Mouse (Mus musculus) midbrain, embryonic 13.5 days (tissue): ENCODE data around the gene Fzr1. TPM values are rescaled to one million over a fixed set of nuclear protein-coding genes. Genes with fewer than 3 reads are reported as not detected.
A peak's percentile ranks its signal among the peaks of the same experiment; 100 is the strongest.

Experiments used
- ATAC-seq: fragments of 200-750 bp; cut with Nextera tagmentation; 2 replicates; pipeline ENCODE4 v1.8.0; 2017; ENCODE audit warnings: mild to moderate bottlenecking, moderate TSS enrichment, moderate library complexity
- H3K27ac ChIP-seq: fragments of 300-500 bp; sonication (generic); 2 replicates; pipeline ENCODE4 v1.5.1; 2015; ENCODE audit warnings: inconsistent platforms, mild to moderate bottlenecking, moderate library complexity
- H3K27me3 ChIP-seq: fragments of 300-500 bp; sonication (generic); 2 replicates; pipeline ENCODE4 v1.6.1; 2015; ENCODE audit warnings: mild to moderate bottlenecking, inconsistent platforms
- H3K36me3 ChIP-seq: fragments of 300-500 bp; sonication (generic); 2 replicates; pipeline ENCODE4 v1.6.1; 2015; ENCODE audit warnings: mild to moderate bottlenecking, inconsistent platforms
- H3K4me1 ChIP-seq: fragments of 300-500 bp; sonication (generic); replicated peaks from 2 replicates; pipeline ENCODE4 v1.6.1; 2015; ENCODE audit warnings: inconsistent platforms
- H3K4me2 ChIP-seq: fragments of 300-500 bp; sonication (generic); replicated peaks from 2 replicates; pipeline ENCODE4 v1.6.1; 2015; ENCODE audit warnings: moderate library complexity, mild to moderate bottlenecking, inconsistent platforms
- H3K4me3 ChIP-seq: fragments of 300-500 bp; sonication (generic); replicated peaks from 2 replicates; pipeline ENCODE4 v1.5.1; 2015; ENCODE audit warnings: mild to moderate bottlenecking, inconsistent platforms
- H3K9ac ChIP-seq: fragments of 300-500 bp; sonication (generic); replicated peaks from 2 replicates; pipeline ENCODE4 v1.6.1; 2015; ENCODE audit warnings: mild to moderate bottlenecking, inconsistent platforms
- H3K9me3 ChIP-seq: fragments of 300-500 bp; sonication (generic); 2 replicates; pipeline ENCODE4 v1.6.1; 2016; ENCODE audit warnings: mild to moderate bottlenecking, inconsistent platforms
- WGBS: fragments of 180-500 bp; shearing (Covaris S2); methylation state at CpG from one replicate; pipeline ENCODE4 v1.1.7; 2015; 5-methylcytosine and 5-hydroxymethylcytosine counted together
- polyA plus RNA-seq: library from polyadenylated mRNA; unstranded; fragments of >200 nt; fragmentation: Nextera tagmentation; extraction: Ambion mirVana; gene quantifications from 2 replicates; pipeline ENCODE4 v1.2.1, GENCODE M21; 2015

The Fzr1 gene
- polyA plus RNA-seq, 1 experiment from 2014 or later = 133 TPM

DNA sequence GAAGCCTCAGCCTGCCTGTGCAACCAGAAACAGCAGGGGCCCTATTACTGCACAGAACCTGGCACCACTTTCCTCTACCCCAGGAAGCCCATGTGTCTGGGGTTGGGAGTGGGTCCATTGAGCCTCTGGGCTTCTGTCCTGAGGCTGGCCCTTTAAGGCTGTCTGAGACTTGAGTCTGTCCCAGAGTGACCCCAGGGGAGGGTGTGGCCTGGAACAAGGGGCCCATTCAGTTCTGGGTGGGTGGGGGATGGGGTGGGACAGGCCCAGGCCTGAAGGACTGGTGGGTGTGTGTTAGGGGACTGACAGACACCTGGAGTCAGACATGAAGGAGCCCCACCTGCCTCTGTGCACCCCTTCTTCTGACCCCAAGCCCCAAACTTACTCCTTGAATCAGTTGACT is 36.4 kb upstream of the Fzr1 start:
- H3K9ac ChIP-seq = no peak overlapping the region
- H3K27me3 ChIP-seq = peaks cover 5% of the 10 kb centered on the region; the same call in 1 of the 2 replicates
- H3K36me3 ChIP-seq = peaks cover 4% of the 10 kb centered on the region; the same call in 1 of the 2 replicates
- H3K4me3 ChIP-seq = no peak overlapping the region
- no peak for ATAC-seq
- no peak overlapping the region for H3K4me2 ChIP-seq
- H3K4me1 ChIP-seq = peaks cover 84% of the 10 kb centered on the region
- H3K9me3 ChIP-seq = no peaks in the 10 kb centered on the region
- H3K27ac ChIP-seq = no peak overlapping the region

DNA sequence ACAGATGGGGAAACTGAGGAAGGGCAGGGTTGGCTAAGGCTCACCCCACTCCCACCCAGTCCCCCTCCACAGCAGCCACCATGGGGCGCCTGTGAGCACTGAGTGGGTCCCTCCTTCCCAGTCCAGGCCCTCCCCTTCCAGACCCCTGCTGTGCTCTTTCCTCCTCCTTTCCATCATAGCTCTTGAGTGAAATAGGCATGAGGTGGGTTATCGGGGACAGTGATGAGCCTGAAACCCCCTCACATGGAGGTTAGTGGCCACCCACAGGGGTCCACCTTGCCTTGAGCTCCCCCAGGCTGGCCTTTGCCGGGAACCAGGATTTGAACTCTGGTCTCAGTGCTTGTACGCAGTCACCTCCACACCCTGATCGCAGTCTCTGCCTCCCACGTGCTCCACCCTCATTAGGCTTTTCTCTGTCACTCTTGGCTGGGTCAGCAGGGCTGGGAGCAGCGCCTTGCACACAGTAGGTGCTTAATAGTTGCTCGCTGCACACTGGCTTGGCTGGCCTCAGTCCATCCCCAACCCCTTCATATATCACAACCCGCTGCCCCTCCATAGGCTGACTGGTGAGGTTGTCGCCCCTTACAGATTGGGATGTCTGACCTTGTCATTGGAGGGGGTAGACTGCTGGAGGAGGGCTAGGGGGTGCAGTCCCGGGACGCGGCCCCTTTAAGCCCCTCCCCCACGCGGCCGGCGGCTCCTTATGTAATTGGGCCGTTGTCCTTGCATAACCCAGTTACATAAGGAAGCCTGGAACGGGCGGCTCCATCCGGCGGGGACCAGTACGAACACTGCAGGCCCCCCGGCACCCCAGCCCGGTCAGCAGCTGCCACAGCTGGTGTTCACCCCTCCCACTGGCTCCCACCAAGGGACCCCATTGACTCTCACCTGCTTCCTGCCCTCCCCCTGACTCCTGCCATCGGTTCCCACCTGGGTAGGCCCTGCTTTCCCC is 35.3 kb upstream of the Fzr1 start:
- Histone ChIP-seq H3K9me3 (no peaks in the 10 kb centered on the region), H3K27ac (no peak overlapping the region), H3K4me1 (peaks cover 90% of the 10 kb centered on the region), H3K4me3 (no peak overlapping the region), H3K9ac (peak overlapping the region; percentile 49; the same call in 1 of the 2 replicates), H3K27me3 (peaks cover 12% of the 10 kb centered on the region), H3K36me3 (no peaks in the 10 kb centered on the region), H3K4me2 (peak overlapping the region; percentile 32)
- WGBS = 27% methylated on average over 26 of the region's 26 CpGs
- no peak for ATAC-seq

DNA sequence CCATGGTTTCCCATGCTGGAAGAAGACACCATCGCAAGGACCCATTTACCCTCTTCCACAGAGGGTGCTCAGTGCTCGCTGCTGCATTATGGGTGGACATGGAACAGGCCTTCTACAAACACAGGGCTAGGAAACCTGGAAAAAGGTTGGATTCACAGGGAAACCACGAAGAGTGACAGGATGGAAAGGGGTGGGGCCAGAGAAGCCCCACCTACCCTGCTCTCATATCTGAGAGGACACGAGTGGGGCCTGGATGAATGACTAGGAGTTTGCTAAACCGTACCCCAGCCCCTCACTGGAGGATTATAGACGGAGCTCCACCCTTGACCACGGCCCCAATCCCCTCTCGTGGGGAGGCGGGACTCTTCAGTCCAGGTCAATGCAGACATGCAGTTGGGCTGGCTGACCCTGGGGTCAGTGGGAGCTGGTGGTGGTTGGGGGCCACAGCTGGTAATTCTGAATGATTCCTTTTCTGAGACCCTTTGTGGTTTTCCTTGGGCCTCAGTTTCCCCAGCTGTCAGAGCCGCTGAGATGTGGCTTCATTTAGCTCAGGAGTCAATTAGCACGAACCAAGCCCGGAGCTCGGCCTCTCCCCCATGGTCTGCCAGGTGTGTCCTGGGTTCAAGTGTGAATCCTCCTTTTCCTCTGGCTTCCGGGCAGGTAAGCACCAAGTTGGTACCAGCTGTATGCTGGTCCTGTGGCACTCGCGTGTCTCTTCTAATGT is 34.4 kb upstream of the Fzr1 start:
- Histone ChIP-seq H3K27ac (peak overlapping the region; percentile 67), H3K27me3 (peaks cover 18% of the 10 kb centered on the region), H3K9ac (0 out of 2 replicates have a peak overlapping the region, but pooled peaks have one; percentile 7), H3K36me3 (peaks cover 7% of the 10 kb centered on the region; the same call in 1 of the 2 replicates), H3K4me1 (peaks cover 89% of the 10 kb centered on the region), H3K4me3 (no peak overlapping the region), H3K4me2 (no peak overlapping the region), H3K9me3 (no peaks in the 10 kb centered on the region)
- no peak for ATAC-seq
- 76% methylated on average over 16 of the region's 16 CpGs for WGBS

DNA sequence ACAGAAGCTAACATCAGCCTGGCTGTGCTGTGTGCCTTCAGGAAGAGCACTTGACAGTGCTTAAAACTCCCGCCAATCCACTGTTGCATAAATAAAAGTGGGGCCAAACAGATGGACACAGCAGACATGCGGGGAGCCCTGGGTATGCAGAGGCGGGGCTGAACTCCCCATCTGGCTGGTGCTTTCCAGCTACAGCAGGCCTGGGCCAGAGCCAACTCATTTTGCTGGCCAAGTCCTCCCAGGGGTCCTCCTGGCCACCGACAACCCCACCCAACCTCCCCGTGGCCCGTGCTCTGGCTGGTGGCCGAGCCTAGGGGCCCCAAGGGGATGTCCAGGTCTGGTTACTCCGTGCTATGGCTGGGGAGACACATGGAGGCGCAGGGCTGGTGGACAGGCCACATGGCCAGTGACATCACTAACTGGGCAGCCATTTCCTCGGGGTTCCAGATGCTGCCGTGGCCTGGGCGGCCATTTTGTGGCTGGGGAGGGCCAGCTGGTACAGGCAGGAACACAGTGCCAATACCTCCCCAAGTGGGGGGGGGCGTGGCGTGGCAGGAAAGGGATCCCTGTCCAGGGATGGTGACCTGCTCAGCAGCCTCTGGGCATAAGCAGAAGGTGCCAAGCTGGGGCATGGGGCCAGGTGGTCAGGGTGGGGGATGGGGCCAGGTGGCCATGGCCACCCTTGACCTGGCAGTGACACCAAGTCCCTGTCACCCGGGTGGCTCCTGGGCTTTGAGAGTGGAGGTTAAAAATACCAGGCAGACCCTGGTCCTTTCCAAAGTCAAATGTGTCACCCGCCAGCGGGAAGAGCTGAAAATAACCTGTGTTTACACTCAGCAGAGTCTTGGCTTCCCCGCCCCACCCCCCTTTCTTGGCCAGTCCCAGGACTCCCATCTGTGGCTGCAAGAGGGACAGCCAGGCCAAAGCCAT is 33.4 kb upstream of the Fzr1 start:
- H3K36me3 ChIP-seq = peaks cover 17% of the 10 kb centered on the region; the same call in 1 of the 2 replicates
- H3K27me3 ChIP-seq = peaks cover 25% of the 10 kb centered on the region
- WGBS = 68% methylated on average over 18 of the region's 18 CpGs
- H3K4me1 ChIP-seq = peaks cover 89% of the 10 kb centered on the region
- H3K9me3 ChIP-seq = no peaks in the 10 kb centered on the region
- 0 out of 2 replicates have a peak overlapping the region, but pooled peaks have one; percentile 7 for H3K9ac ChIP-seq
- H3K4me2 ChIP-seq = no peak overlapping the region
- peak overlapping the region; percentile 67 for H3K27ac ChIP-seq
- ATAC-seq = no peak; the same call in 1 of the 2 replicates
- no peak overlapping the region for H3K4me3 ChIP-seq

DNA sequence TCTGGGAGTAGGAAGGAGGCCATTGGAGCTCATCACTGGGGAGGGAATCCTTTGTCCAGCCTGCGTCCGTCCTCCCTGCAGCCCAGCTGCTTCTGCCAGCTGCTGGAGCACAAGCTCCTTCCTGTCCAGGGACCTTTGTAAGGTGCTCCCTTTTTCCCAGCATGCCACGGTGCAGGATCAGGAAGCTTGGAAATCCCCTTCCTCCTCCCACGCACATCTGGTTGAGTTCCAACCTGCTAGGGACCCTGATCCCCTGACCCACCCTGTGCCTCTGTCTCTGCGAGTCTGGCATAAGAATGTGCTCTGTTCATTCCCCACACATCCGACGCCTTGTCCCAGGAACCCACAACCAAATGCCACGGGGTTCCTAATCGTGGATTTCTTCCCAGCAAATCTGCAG is 32.7 kb upstream of the Fzr1 start:
- Histone ChIP-seq H3K9ac (no peak overlapping the region), H3K36me3 (peaks cover 24% of the 10 kb centered on the region), H3K4me2 (no peak overlapping the region), H3K27me3 (peaks cover 31% of the 10 kb centered on the region), H3K9me3 (no peaks in the 10 kb centered on the region), H3K4me1 (peaks cover 91% of the 10 kb centered on the region), H3K27ac (peak overlapping the region; percentile 67; the same call in 1 of the 2 replicates), H3K4me3 (no peak overlapping the region)
- ATAC-seq = no peak
- WGBS = 80% methylated on average over 9 of the region's 9 CpGs

DNA sequence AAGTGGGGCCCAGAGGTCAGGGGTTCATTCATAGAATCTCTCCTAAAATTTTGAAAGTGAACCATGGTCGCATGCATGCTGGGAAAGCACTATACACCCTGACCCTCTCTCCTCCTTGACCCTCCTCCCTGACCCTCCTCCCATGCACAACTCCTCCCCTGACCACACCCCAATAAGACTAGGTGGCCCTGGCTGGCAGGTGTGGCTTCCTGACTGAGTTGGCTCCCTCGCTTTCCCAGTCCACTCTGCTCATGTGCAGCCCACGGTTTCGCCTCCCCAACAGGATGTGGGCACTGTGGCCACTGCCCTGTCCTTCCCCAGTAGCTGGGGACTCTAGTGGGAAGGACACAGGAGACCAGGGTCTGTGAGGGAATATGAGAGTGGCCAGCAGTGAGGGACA is 32.0 kb upstream of the Fzr1 start:
- Histone ChIP-seq H3K4me3 (no peak overlapping the region), H3K9ac (no peak overlapping the region), H3K36me3 (peaks cover 30% of the 10 kb centered on the region), H3K9me3 (no peaks in the 10 kb centered on the region), H3K4me2 (no peak overlapping the region), H3K27me3 (peaks cover 37% of the 10 kb centered on the region), H3K27ac (no peak overlapping the region), H3K4me1 (peaks cover 93% of the 10 kb centered on the region)
- ATAC-seq = no peak
- WGBS = 72% methylated on average over 4 of the region's 4 CpGs

DNA sequence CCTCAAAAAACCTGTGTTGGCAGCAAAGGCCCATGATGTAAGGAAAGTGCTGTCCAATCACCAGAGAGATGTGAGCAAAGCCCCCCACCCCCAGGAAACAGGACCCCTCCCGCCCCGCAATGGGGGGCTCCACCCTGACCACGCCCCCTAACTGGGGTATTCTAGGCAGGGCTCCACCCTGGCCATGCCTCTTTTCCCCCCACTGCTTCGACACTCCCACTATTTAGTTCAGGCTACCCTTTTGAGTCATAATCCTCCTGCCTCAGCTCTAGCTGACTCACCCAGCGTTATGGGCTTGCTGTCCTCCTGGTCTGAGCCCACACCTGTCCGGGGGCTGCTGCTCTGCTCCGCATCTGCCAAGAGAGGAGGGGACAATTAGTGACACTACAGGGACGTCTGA is 31.0 kb upstream of the Fzr1 start:
- Histone ChIP-seq H3K27me3 (peaks cover 43% of the 10 kb centered on the region), H3K4me1 (peaks cover 82% of the 10 kb centered on the region), H3K36me3 (peaks cover 38% of the 10 kb centered on the region), H3K9ac (no peak overlapping the region), H3K4me2 (0 out of 2 replicates have a peak overlapping the region, but pooled peaks have one; percentile 9), H3K27ac (no peak overlapping the region; the same call in 1 of the 2 replicates), H3K4me3 (no peak overlapping the region), H3K9me3 (no peaks in the 10 kb centered on the region)
- 17% methylated on average over 8 of the region's 8 CpGs for WGBS
- no peak for ATAC-seq

DNA sequence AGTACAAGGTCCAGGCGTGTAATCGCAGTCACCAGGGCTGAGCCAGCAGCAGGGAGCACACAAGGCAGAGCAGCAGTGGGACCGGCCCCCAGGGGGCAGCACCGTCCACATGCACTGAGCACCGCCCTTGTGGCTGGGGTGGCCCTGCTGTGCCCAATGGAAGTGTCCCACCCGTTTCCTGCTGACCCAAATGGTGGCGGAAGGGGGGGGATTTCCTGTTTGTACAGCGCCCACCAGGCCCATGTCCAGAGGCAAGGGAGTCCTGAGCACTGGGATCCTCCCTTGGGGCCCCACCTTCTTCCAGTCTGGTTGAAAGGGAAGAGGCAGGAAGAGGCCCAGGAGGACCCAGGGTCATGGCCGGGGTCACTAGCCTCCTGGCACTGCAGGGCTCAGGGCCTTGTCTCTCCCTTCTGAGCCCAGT is 30.6 kb upstream of the Fzr1 start:
- Histone ChIP-seq H3K9ac (no peak overlapping the region), H3K27ac (no peak overlapping the region), H3K4me2 (no peak overlapping the region), H3K36me3 (peaks cover 42% of the 10 kb centered on the region), H3K27me3 (peaks cover 46% of the 10 kb centered on the region), H3K9me3 (no peaks in the 10 kb centered on the region), H3K4me1 (peaks cover 78% of the 10 kb centered on the region), H3K4me3 (no peak overlapping the region)
- 21% methylated on average over 9 of the region's 9 CpGs for WGBS
- ATAC-seq = peak; percentile 34; the same call in 1 of the 2 replicates

DNA sequence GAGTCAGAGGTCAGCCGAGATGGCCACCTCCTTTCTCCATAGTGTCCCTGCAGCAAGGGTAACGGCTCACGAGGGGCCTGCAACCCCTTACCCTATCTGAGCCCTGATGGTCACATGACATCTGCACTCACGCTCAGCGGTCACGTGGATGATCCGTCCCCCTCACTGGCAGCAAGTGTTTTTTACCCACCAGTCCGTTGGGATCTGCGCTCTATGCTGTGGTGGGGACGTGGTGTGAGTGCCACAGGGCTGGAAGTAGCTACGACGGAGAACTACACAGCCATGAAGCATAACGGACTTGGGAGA is 30.1 kb upstream of the Fzr1 start:
- Histone ChIP-seq H3K27me3 (peaks cover 48% of the 10 kb centered on the region), H3K9me3 (no peaks in the 10 kb centered on the region), H3K9ac (0 out of 2 replicates have a peak overlapping the region, but pooled peaks have one; percentile 6), H3K36me3 (peaks cover 44% of the 10 kb centered on the region), H3K4me2 (no peak overlapping the region), H3K4me3 (no peak overlapping the region), H3K27ac (no peak overlapping the region), H3K4me1 (peaks cover 77% of the 10 kb centered on the region)
- 48% methylated on average over 13 of the region's 13 CpGs for WGBS
- no peak for ATAC-seq

DNA sequence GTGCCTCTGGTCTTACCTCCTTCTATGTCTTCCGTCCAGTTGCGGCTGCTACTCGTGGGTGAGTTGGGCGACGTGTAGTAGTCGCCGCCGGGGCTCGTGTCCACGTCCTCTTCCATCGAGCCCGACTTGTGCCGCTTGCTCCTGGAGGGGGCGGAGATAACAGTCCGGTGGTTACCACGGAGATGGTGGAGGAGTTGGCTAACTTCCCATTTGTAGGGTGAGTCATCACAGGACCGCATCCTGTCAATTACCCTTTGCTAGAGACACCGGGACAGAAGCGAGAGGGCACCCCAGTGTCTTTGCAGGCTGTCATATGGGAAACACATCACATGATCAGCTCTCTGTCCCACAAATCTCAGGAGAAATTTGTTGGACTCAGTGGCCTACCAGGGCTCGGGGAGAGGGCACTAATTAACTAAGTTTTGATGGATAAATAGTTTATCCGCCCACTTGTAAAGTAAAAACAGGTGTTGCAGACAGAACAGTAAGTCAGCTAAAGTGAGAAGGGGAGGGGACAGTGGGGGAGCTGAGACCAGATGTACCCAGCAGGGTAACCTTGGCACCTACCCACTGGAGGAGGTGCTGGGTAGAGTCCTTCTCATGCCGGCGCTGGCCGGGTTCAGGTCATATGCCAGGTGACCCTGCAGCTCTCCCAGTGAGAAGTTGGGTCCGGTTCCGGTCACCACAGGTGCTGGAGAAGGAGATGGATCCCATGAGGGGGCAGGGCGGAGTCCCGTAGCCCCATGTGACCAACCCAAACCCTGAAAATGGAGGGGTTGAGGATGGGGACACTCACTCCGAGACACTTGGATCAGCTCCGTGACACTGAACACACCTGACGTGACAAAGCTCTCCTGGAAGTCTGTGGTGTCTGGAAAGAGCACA is 29.5 kb upstream of the Fzr1 start:
- Histone ChIP-seq H3K9me3 (no peaks in the 10 kb centered on the region), H3K4me3 (no peak overlapping the region; the same call in 1 of the 2 replicates), H3K36me3 (peaks cover 44% of the 10 kb centered on the region), H3K4me1 (peaks cover 77% of the 10 kb centered on the region), H3K4me2 (peak overlapping the region; percentile 33), H3K9ac (peak overlapping the region; percentile 39; the same call in 1 of the 2 replicates), H3K27ac (0 out of 2 replicates have a peak overlapping the region, but pooled peaks have one; percentile 5), H3K27me3 (peaks cover 48% of the 10 kb centered on the region)
- 28% methylated on average over 31 of the region's 31 CpGs for WGBS
- no peak for ATAC-seq
